Mouse (Mus musculus): ENCODE measurements around the gene Foxp1.

The Foxp1 gene

GRCm38 (mm10) chr6:99522359-99523108, at the start of gene Foxp1:
Foxp1 (minus strand) TSS chr6:99522721.
- peak; percentile 83 for DNase-seq (ENCODE audit: low spot score)

- no peak for DNase-seq (ENCODE audit: low spot score)
These were observed 49.5 kb upstream of the Foxp1 start for GRCm38 (mm10) chr6:99572071-99572470.

GRCm38 (mm10) chr6:99566921-99567320, 44.4 kb upstream of the Foxp1 start:
- DNase-seq (ENCODE audit: low spot score): no peak

- DNase-seq (ENCODE audit: low spot score): no peak
These were observed 42.2 kb upstream of the Foxp1 start for GRCm38 (mm10) chr6:99564766-99565165.

- DNase-seq (ENCODE audit: low spot score): no peak
These were observed 34.4 kb upstream of the Foxp1 start for GRCm38 (mm10) chr6:99556950-99557349.

DNA sequence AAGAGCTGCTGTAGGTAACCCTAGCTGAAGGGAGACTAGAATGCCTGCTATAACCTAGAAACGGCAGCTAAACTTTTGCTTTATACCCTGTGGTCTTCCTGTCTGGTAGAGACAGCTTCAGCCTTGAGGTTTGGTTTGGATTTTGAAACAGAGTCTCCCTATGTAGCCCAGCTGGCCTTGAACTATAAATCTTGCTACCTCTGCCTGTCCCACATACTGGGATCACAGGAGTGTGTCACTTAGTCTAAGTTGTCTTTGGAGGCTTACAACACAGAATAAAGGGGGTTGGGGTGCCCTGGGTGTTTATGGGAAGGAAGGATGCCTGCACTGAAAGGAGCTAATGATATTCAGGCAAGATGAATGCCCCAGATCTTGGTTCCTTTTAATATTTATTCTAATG, 30.3 kb upstream of the Foxp1 start:
- DNase-seq (ENCODE audit: low spot score): no peak

- DNase-seq (ENCODE audit: low spot score): no peak
These were observed 23.9 kb upstream of the Foxp1 start for GRCm38 (mm10) chr6:99546416-99546815.

- no peak for DNase-seq (ENCODE audit: low spot score)
These were observed 22.9 kb upstream of the Foxp1 start for GRCm38 (mm10) chr6:99545437-99545836.

- DNase-seq (ENCODE audit: low spot score): no peak
These were observed 18.6 kb upstream of the Foxp1 start for GRCm38 (mm10) chr6:99541105-99541504.

- no peak for DNase-seq (ENCODE audit: low spot score)
These were observed 18.1 kb upstream of the Foxp1 start for GRCm38 (mm10) chr6:99540653-99541052.

GRCm38 (mm10) chr6:99540146-99540545, 17.6 kb upstream of the Foxp1 start:
- no peak for DNase-seq (ENCODE audit: low spot score)

DNA sequence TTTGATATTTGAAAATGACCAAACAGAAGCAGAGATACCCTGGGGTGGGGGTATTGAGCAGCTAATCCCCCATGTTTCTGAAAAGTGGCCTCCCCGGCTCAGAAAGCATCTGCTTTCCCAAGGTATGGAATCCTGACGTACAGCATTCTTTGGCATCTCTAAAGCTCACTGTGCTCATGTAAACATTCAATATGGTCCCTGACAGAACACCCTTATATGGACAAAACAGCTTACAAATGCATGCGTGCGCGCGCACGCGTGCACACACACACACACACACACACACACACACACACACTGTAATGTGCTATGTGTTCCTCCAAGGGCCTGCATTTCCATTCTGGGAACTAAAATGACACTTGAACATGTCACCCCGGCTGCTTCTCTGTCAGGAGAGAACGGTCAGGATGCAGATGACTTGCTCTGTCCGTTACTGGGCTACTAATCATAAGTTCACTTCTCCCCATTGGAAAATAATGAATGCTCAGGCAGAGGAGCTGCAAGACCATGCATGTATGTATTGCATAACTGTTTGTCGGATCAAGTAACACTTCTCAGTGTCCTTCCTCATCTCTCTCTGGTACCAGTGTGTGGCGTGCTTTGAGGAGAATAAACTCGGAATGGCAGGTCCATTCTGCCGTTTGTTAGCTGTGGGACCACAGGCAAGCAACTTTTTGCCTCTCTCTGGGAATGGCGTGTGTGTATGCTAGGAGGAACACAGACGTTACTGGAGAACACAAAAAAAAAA, 15.8 kb upstream of the Foxp1 start:
- no peak for DNase-seq (ENCODE audit: low spot score)

- DNase-seq (ENCODE audit: low spot score): no peak
These were observed 11.8 kb upstream of the Foxp1 start for GRCm38 (mm10) chr6:99534211-99534745.

- DNase-seq (ENCODE audit: low spot score): no peak
These were observed 9.9 kb upstream of the Foxp1 start for GRCm38 (mm10) chr6:99532458-99532857.

GRCm38 (mm10) chr6:99528972-99529371, 6.5 kb upstream of the Foxp1 start:
- no peak for DNase-seq (ENCODE audit: low spot score)

DNA sequence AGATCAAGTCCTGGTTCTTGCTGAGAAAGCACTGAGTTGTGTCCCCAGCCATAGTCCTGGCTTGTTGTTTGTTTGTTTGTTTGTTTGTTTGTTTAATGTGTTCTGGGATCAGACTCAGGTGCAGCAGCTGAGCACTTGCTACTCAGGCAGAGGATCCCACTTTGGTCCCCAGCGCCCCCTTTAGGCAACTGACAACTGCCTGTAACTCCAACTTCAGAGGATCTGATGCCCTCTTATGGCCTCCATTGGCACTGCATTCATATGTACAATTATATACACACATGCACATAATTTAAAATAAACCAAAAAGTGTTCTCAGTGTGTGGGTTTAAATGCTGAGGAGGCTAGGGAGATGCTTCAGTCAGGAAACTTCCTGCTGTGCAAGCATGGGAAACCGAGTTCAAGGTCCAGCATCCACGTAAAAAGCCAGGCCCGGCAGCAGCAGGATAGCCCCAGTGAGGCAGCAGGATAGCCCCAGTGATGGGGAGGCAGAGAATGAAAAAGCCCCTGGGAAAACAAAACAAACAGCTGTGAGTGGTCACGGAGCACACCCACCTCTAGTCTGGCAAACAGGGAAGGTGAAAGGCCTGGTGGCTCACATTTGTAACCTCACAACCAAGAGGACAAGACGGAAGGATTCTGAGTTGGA, 5.1 kb upstream of the Foxp1 start:
- no peak for DNase-seq (ENCODE audit: low spot score)

- peak; percentile 48 for DNase-seq (ENCODE audit: low spot score)
These were observed 2.8 kb upstream of the Foxp1 start for GRCm38 (mm10) chr6:99525351-99525750.

GRCm38 (mm10) chr6:99523679-99524370, 1.3 kb upstream of the Foxp1 start:
- no peak for DNase-seq (ENCODE audit: low spot score)

DNA sequence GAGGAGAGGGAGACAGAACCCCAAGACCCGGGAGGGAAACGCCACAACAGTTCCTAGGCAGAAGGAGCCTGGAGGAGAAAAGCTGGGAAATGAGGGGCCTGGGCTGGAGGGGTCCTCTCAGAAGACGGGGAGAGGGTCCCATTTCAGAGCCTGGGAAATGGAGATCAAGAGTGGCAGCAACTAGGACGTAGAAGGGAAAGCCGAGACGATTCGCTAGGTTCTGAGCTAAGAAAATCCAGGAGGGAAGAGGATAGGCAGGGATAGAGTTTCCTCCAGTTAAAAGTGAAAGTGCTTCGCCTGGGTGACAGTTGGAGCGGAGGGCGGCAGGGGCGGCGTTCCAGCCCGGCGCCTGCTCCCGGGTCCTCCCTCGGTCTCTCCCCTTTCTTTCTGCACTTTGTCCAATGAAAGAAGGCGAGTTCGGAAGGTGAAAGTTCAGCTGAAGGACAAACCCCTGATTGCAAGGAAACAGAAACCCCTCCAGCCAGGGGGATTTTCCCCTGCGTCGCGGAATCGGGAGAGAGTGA, 650 bp upstream of the Foxp1 start:
- peak; percentile 91 for DNase-seq (ENCODE audit: low spot score)

GRCm38 (mm10) chr6:99521641-99522358, 721 bp downstream of the Foxp1 start:
- DNase-seq (ENCODE audit: low spot score): peak; percentile 70

DNA sequence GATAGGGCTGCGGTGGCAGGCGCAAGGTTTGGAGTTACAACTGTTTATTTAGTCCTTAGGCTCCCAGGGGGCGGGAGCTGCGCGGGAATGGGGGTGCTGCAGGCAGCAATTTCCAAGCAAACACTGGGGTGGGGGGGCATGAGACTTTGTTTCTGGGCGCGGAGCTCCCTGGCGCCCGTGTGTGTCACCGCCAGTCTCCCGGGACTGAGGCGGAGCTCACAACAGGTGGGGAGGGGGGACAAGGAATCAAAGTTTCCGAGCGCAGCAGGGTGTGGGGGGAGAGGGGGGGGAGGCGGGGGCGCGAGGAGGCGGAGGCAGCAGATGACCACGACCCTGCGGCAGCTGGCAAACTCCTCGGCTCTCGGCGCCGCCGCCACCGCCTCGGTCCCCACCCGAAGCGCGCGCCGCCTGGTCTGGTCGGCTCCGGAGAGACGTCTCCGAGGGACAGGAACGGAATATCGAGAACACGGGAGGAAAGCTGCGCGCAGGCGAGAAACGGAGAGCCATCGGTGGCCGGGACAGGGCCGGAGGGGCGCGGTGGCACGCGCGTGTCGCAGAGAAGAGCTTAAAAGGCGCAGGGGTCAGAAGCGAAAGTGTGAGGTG, 1.4 kb downstream of the Foxp1 start:
- peak; percentile 84 for DNase-seq (ENCODE audit: low spot score)

Measured in embryo, embryonic 10.5 days (tissue).